Mouse (Mus musculus) limb, embryonic 15.5 days (tissue): ENCODE data around the gene Nod2. TPM values are rescaled to one million over a fixed set of nuclear protein-coding genes. Genes with fewer than 3 reads are reported as not detected.

Source experiments
- ATAC-seq: fragments of 200-750 bp; cut with Nextera tagmentation; 2 replicates; pipeline ENCODE4 v1.8.0; 2017; ENCODE audit warnings: low read depth, moderate TSS enrichment; ENCODE audit not compliant: insufficient number of reproducible peaks, low FRiP score, low TSS enrichment
- H3K27ac ChIP-seq: fragments of 300-500 bp; sonication (generic); 2 replicates; pipeline ENCODE4 v1.5.1; 2015; ENCODE audit warnings: moderate library complexity, mild to moderate bottlenecking, inconsistent platforms
- H3K27me3 ChIP-seq: fragments of 300-500 bp; sonication (generic); 2 replicates; pipeline ENCODE4 v1.6.1; 2015; ENCODE audit warnings: inconsistent platforms
- H3K36me3 ChIP-seq: fragments of 300-500 bp; sonication (generic); 2 replicates; pipeline ENCODE4 v1.6.1; 2015; ENCODE audit warnings: inconsistent platforms
- H3K4me1 ChIP-seq: fragments of 300-500 bp; sonication (generic); 2 replicates; pipeline ENCODE4 v1.6.1; 2015; ENCODE audit warnings: inconsistent platforms
- H3K4me2 ChIP-seq: fragments of 300-500 bp; sonication (generic); 2 replicates; pipeline ENCODE4 v1.6.1; 2015; ENCODE audit warnings: mild to moderate bottlenecking, inconsistent platforms
- H3K4me3 ChIP-seq: fragments of 300-500 bp; sonication (generic); 2 replicates; pipeline ENCODE4 v1.5.1; 2015; ENCODE audit warnings: mild to moderate bottlenecking, inconsistent platforms
- H3K9ac ChIP-seq: fragments of 300-500 bp; sonication (generic); 2 replicates; pipeline ENCODE4 v1.6.1; 2015; ENCODE audit warnings: inconsistent platforms
- H3K9me3 ChIP-seq: fragments of 300-500 bp; sonication (generic); 2 replicates; pipeline ENCODE4 v1.6.1; 2016; ENCODE audit warnings: inconsistent platforms
- WGBS: fragments of 180-500 bp; shearing (Covaris S2); methylation state at CpG from one replicate; pipeline ENCODE4 v1.1.7; 2015; 5-methylcytosine and 5-hydroxymethylcytosine counted together
- polyA plus RNA-seq: library from polyadenylated mRNA; unstranded; fragments of >200 nt; fragmentation: Nextera tagmentation; extraction: Ambion mirVana; gene quantifications from 2 replicates; pipeline ENCODE4 v1.2.1, GENCODE M21; 2015

The Nod2 gene
- polyA plus RNA-seq, 1 experiment from 2014 or later: 0.23 TPM

- peaks cover 3% of the 10 kb centered on the region for H3K4me1 ChIP-seq
- H3K36me3 ChIP-seq: no peaks in the 10 kb centered on the region
- no peak overlapping the region for H3K9ac ChIP-seq
- H3K27me3 ChIP-seq: peaks cover 31% of the 10 kb centered on the region
- no peak overlapping the region for H3K27ac ChIP-seq
- 61% methylated on average over 5 of the region's 5 CpGs for WGBS
- no peak for ATAC-seq
- H3K4me2 ChIP-seq: no peak overlapping the region
- H3K9me3 ChIP-seq: no peaks in the 10 kb centered on the region
- no peak overlapping the region for H3K4me3 ChIP-seq
Observed at GRCm38 (mm10) chr8:88620931-88621330, 26.2 kb upstream of the Nod2 start.

GRCm38 (mm10) chr8:88621408-88621807 is 25.7 kb upstream of the Nod2 start:
- H3K9ac ChIP-seq: no peak overlapping the region
- H3K9me3 ChIP-seq: no peaks in the 10 kb centered on the region
- 1% methylated on average over 8 of the region's 8 CpGs for WGBS
- H3K36me3 ChIP-seq: no peaks in the 10 kb centered on the region
- no peak overlapping the region for H3K4me2 ChIP-seq
- no peak overlapping the region for H3K4me3 ChIP-seq
- H3K27ac ChIP-seq: no peak overlapping the region
- H3K4me1 ChIP-seq: peaks cover 3% of the 10 kb centered on the region
- H3K27me3 ChIP-seq: peaks cover 36% of the 10 kb centered on the region
- ATAC-seq: no peak

- H3K4me2 ChIP-seq: no peak overlapping the region
- 68% methylated on average over 3 of the region's 3 CpGs for WGBS
Observed at GRCm38 (mm10) chr8:88623351-88623750, 23.8 kb upstream of the Nod2 start.

GRCm38 (mm10) chr8:88624276-88624675 is 22.8 kb upstream of the Nod2 start:
- H3K4me3 ChIP-seq: no peak overlapping the region
- WGBS: 78% methylated on average over 3 of the region's 3 CpGs
- peaks cover 19% of the 10 kb centered on the region for H3K4me1 ChIP-seq
- H3K36me3 ChIP-seq: no peaks in the 10 kb centered on the region
- H3K27me3 ChIP-seq: peaks cover 49% of the 10 kb centered on the region
- no peak overlapping the region for H3K4me2 ChIP-seq
- ATAC-seq: no peak
- H3K27ac ChIP-seq: no peak overlapping the region
- H3K9ac ChIP-seq: no peak overlapping the region
- H3K9me3 ChIP-seq: no peaks in the 10 kb centered on the region

More at GRCm38 (mm10) chr8:88623351-88623750, 23.8 kb upstream of the Nod2 start:
- H3K9me3 ChIP-seq: no peaks in the 10 kb centered on the region
- no peak overlapping the region for H3K27ac ChIP-seq
- H3K27me3 ChIP-seq: peaks cover 41% of the 10 kb centered on the region
- H3K36me3 ChIP-seq: no peaks in the 10 kb centered on the region
- no peak overlapping the region for H3K4me3 ChIP-seq
- no peak for ATAC-seq
- H3K4me1 ChIP-seq: peaks cover 17% of the 10 kb centered on the region
- H3K9ac ChIP-seq: no peak overlapping the region

GRCm38 (mm10) chr8:88626433-88626832 is 20.7 kb upstream of the Nod2 start:
- Histone ChIP-seq H3K27me3 (peaks cover 43% of the 10 kb centered on the region), H3K4me1 (peaks cover 16% of the 10 kb centered on the region), H3K27ac (no peak overlapping the region), H3K9me3 (no peaks in the 10 kb centered on the region), H3K9ac (no peak overlapping the region), H3K36me3 (no peaks in the 10 kb centered on the region), H3K4me2 (peak overlapping the region; percentile 84; the same call in 1 of the 2 replicates), H3K4me3 (peak overlapping the region; percentile 50; the same call in 1 of the 2 replicates)
- 50% methylated on average over 3 of the region's 3 CpGs for WGBS
- no peak for ATAC-seq

- H3K4me2 ChIP-seq: peak overlapping the region; percentile 84
- H3K4me1 ChIP-seq: peaks cover 16% of the 10 kb centered on the region
- H3K4me3 ChIP-seq: peak overlapping the region; percentile 50
- H3K27me3 ChIP-seq: peaks cover 42% of the 10 kb centered on the region
- ATAC-seq: no peak; the same call in 1 of the 2 replicates
- H3K9me3 ChIP-seq: no peaks in the 10 kb centered on the region
- WGBS: 12% methylated on average over 19 of the region's 19 CpGs
- H3K9ac ChIP-seq: peak overlapping the region; percentile 60
- no peaks in the 10 kb centered on the region for H3K36me3 ChIP-seq
- H3K27ac ChIP-seq: no peak overlapping the region
Observed at GRCm38 (mm10) chr8:88626940-88627264, 20.2 kb upstream of the Nod2 start.

GRCm38 (mm10) chr8:88627265-88627991 is 19.7 kb upstream of the Nod2 start:
- Histone ChIP-seq H3K36me3 (no peaks in the 10 kb centered on the region), H3K9ac (peak overlapping the region; percentile 60), H3K27me3 (peaks cover 37% of the 10 kb centered on the region), H3K4me3 (peak overlapping the region; percentile 50), H3K27ac (0 out of 2 replicates have a peak overlapping the region, but pooled peaks have one; percentile 62), H3K4me1 (peaks cover 16% of the 10 kb centered on the region), H3K4me2 (peak overlapping the region; percentile 84), H3K9me3 (no peaks in the 10 kb centered on the region)
- under 1% methylated on average over 105 of the region's 105 CpGs for WGBS
- peak; percentile 69 for ATAC-seq

- WGBS: 49% methylated on average over 14 of the region's 14 CpGs
- H3K27ac ChIP-seq: no peak overlapping the region
- 0 out of 2 replicates have a peak, but pooled peaks have one; percentile 5 for ATAC-seq
Observed at GRCm38 (mm10) chr8:88628001-88628774, 18.9 kb upstream of the Nod2 start.

GRCm38 (mm10) chr8:88630225-88630624 is 16.9 kb upstream of the Nod2 start:
- H3K36me3 ChIP-seq: no peaks in the 10 kb centered on the region
- H3K4me2 ChIP-seq: no peak overlapping the region
- ATAC-seq: no peak
- no peak overlapping the region for H3K4me3 ChIP-seq
- no peaks in the 10 kb centered on the region for H3K9me3 ChIP-seq
- 84% methylated on average over 4 of the region's 4 CpGs for WGBS
- peaks cover 28% of the 10 kb centered on the region for H3K27me3 ChIP-seq
- H3K27ac ChIP-seq: no peak overlapping the region
- no peak overlapping the region for H3K9ac ChIP-seq
- peaks cover 16% of the 10 kb centered on the region for H3K4me1 ChIP-seq

More at GRCm38 (mm10) chr8:88628001-88628774, 18.9 kb upstream of the Nod2 start:
- H3K4me2 ChIP-seq: peak overlapping the region; percentile 84
- peaks cover 33% of the 10 kb centered on the region for H3K27me3 ChIP-seq
- H3K4me3 ChIP-seq: peak overlapping the region; percentile 50
- no peaks in the 10 kb centered on the region for H3K9me3 ChIP-seq
- no peak overlapping the region for H3K9ac ChIP-seq
- no peaks in the 10 kb centered on the region for H3K36me3 ChIP-seq
- peaks cover 16% of the 10 kb centered on the region for H3K4me1 ChIP-seq

- Histone ChIP-seq H3K9me3 (no peaks in the 10 kb centered on the region), H3K4me3 (no peak overlapping the region), H3K36me3 (no peaks in the 10 kb centered on the region), H3K4me2 (no peak overlapping the region), H3K27me3 (peaks cover 19% of the 10 kb centered on the region), H3K27ac (no peak overlapping the region), H3K4me1 (peaks cover 16% of the 10 kb centered on the region), H3K9ac (no peak overlapping the region)
- ATAC-seq: no peak
Observed at GRCm38 (mm10) chr8:88631081-88631480, 16.0 kb upstream of the Nod2 start.

GRCm38 (mm10) chr8:88633343-88633765 is 13.8 kb upstream of the Nod2 start:
- no peak for ATAC-seq

More at GRCm38 (mm10) chr8:88633343-88633765, 13.8 kb upstream of the Nod2 start:
- H3K4me2 ChIP-seq: no peak overlapping the region
- no peak overlapping the region for H3K4me3 ChIP-seq
- no peaks in the 10 kb centered on the region for H3K9me3 ChIP-seq
- H3K36me3 ChIP-seq: no peaks in the 10 kb centered on the region
- H3K9ac ChIP-seq: no peak overlapping the region
- WGBS: 76% methylated on average over 7 of the region's 7 CpGs
- peaks cover 7% of the 10 kb centered on the region for H3K4me1 ChIP-seq
- H3K27me3 ChIP-seq: peaks cover 8% of the 10 kb centered on the region; the same call in 1 of the 2 replicates
- H3K27ac ChIP-seq: no peak overlapping the region
